Mouse (Mus musculus) layer of hippocampus, adult 8-10 months (tissue): ENCODE measurements around the gene Exosc1. TPM values are rescaled to one million over a fixed set of nuclear protein-coding genes. Genes with fewer than 3 reads are reported as not detected.
"Not testable (repeated sequence)": the region's sequence is repeated elsewhere in the genome, so short reads cannot be mapped to it uniquely, and the experiment has no call there.

Experiments used
- DNase-seq, 2 experiments: peaks; one replicate each; pipeline ENCODE4 v3.0.0; 2022; ENCODE audit warnings: low spot score in 2 of 2
- total RNA-seq, 4 experiments: library from RNA; stranded (reverse); gene quantifications; 2 replicates each; pipeline ENCODE4 v1.2.4; 2022

The Exosc1 gene
- 10 to 100 TPM; 25.5 to 34.9 (median 29.1) TPM for total RNA-seq

GRCm38 (mm10) chr19:41933179-41934086 is at the start of gene Exosc1, which contains the start of gene Zdhhc16:
Exosc1 (minus strand) TSS chr19:41933423.
Zdhhc16 (plus strand) TSS chr19:41933480.
- peak; percentile 99 for DNase-seq

- no peak for DNase-seq
Observed at GRCm38 (mm10) chr19:41982791-41983150, 49.5 kb upstream of the Exosc1 start.

GRCm38 (mm10) chr19:41981931-41982790 is 48.9 kb upstream of the Exosc1 start:
- DNase-seq: no peak

- DNase-seq: no peak
Observed at GRCm38 (mm10) chr19:41981595-41981927, 48.3 kb upstream of the Exosc1 start, which contains the start of gene Ubtd1. Ubtd1 (plus strand) TSS chr19:41981763.

GRCm38 (mm10) chr19:41980819-41981594 is 47.8 kb upstream of the Exosc1 start, which contains the start of gene Mms19:
Mms19 (minus strand) TSS chr19:41981157.
- DNase-seq: peak; percentile 99

GRCm38 (mm10) chr19:41980422-41980818 is 47.2 kb upstream of the Exosc1 start:
- DNase-seq: no peak

GRCm38 (mm10) chr19:41973891-41974794 is 40.9 kb upstream of the Exosc1 start:
- DNase-seq: no peak

GRCm38 (mm10) chr19:41969618-41970017 is 36.4 kb upstream of the Exosc1 start:
- DNase-seq: no peak

GRCm38 (mm10) chr19:41953574-41953973 is 20.4 kb upstream of the Exosc1 start:
- peak; percentile 34 to 55 for DNase-seq

- no peak for DNase-seq
Observed at GRCm38 (mm10) chr19:41952287-41952686, 19.1 kb upstream of the Exosc1 start.

GRCm38 (mm10) chr19:41943841-41944240 is 10.6 kb upstream of the Exosc1 start:
- no peak for DNase-seq

- DNase-seq: no peak
Observed at GRCm38 (mm10) chr19:41938539-41938938, 5.3 kb upstream of the Exosc1 start.

GRCm38 (mm10) chr19:41935921-41936320 is 2.7 kb upstream of the Exosc1 start:
- no peak for DNase-seq

- DNase-seq: no peak
Observed at GRCm38 (mm10) chr19:41934124-41934523, 901 bp upstream of the Exosc1 start.

GRCm38 (mm10) chr19:41932686-41933085 is 537 bp downstream of the Exosc1 start:
- peak in 1 of 2 experiments; percentile 15 for DNase-seq

GRCm38 (mm10) chr19:41920412-41921067 is 12.7 kb downstream of the Exosc1 start:
- DNase-seq: no peak

GRCm38 (mm10) chr19:41919471-41919870 is 13.8 kb downstream of the Exosc1 start:
- DNase-seq: no peak

GRCm38 (mm10) chr19:41916853-41917252 is 16.4 kb downstream of the Exosc1 start:
- no peak for DNase-seq

- no peak for DNase-seq
Observed at GRCm38 (mm10) chr19:41915294-41915693, 17.9 kb downstream of the Exosc1 start.

GRCm38 (mm10) chr19:41914592-41914882 is 18.7 kb downstream of the Exosc1 start:
- DNase-seq: not testable (repeated sequence)
